Mouse (Mus musculus): ENCODE results near the gene Ndufs4.

Gene Ndufs4

DNA sequence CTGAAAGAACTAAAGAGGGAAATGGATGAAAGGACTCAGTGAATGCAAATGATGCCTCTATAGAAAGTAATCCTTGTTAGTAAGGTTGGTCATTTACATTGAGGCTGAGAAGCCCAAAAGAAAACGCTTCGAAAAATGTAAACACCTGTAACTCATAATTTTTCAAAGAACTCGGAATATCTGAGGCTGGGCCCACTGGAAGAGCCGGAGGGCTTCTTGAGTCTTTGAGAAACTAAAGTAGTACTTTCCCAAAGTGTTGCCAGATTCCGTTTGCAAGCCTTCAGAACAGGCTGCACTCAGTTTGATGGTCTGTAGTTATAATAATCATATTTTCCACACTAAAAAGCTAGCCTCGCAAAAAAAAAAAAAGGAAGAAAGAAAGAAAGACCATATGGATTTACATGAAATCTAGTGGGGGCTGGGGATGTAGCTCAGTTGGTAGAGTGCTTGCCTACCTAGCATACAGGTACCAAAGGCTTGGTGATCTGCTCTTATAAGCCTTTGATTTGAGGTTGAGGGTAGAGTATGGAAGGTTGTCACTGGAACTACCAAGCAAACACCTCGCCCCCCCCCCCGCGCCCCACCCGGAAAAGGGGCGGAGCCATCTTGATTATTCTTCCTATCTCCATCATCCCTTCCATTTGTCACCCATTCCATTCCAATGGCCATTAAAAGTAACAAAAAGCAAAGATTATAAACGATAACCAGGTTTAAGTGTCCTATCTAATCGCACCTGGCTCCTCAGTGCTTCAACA lies at the start of gene Ndufs4:
Gene Ndufs4 (minus strand): TSS at position 48 of the 755 bp plus-strand sequence.
- no peak for DNase-seq

DNA sequence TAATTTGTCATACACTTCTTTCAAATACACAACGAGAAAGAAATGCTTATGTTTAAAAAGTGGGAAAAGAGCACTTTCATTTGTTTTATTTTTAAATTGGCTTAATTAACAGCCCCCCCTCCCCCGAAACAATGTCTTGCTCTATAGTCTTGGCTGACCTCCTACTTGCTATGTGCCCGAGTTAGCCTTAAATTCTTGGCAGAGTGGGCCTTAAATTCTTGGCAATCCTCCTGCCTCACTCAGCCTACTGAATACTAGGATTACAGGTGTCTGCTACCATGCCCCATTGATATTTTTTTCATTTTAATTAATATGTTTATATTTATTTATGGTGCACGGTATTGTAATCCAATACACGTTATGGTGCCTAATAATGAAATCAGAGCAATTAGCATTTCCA lies 44.4 kb upstream of the Ndufs4 start:
- DNase-seq, result no peak

DNA sequence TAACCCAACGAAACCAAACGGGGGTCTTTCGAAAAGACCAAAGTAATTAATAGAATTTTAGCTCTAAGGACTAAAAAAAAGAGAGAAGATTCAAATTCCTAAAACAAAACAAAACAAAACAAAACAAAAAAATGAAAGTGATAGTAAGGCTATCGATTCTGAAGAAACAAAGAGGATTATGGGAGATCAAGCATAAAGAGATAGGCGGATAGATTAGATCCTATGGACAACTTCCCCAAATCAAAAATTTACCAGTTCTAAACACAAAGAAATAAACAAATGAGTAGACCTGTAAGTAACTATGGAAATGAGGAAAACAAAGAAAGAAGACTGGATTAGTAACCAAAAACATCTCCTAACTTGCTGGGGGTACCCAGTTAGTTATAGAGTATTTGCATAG lies 37.2 kb upstream of the Ndufs4 start:
- no peak for DNase-seq

DNA sequence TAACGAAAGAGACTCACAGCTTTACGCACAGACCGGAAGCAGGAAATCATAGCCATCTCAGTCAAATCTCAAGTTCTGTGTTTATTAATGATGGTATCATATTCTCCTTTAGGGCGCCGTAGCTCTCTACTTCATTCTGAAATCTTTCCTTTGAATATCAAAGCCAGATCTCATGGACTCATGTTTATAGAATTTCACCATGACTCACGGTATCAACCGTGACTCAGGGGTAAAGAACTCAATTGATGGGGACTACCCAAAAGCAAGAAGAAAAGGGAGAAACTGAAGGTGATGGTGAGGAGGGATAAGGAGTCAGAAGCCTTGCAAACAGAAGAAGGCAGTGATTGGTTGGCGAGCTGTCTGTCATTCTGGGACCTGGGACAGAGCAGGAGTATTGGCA lies 32.2 kb upstream of the Ndufs4 start:
- DNase-seq, result no peak

DNA sequence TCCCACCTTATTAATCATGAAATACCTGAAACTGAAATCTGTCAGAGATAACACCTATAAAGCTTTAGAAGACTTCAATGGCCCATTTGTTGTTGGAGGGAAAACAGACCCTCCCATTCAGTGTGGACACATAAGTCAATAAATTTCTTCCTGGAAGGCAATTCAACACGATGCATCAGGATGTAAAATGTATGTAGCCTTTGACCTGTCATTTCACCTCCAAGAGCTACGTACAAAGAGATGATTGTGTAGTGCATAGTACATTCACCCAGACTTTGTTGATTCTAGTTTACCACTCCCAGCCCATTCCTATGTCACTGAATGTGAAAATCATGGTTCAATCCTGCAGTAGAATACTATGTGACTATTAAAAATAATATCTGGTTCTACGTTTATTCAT lies 31.3 kb upstream of the Ndufs4 start:
- no peak for DNase-seq

DNA sequence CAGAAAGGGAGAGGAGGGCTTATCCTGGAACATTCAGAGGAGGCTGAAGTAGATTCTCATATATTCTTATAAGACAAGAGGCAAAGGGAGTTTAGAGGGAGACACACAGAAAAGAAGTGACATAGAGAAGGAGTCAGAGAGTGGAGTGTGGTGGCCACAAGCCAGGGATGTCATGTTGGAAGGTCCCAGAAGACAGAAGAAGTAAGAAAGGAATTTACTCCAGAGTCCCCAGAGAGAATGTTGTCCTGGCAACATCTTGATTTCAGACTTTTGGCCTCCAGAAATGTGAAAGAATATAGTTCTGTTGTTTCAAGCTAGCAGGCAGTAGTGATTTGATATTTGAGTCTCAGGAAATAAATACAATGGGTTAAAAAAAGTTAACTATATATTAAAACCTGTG lies 24.3 kb upstream of the Ndufs4 start:
- DNase-seq, result no peak

DNA sequence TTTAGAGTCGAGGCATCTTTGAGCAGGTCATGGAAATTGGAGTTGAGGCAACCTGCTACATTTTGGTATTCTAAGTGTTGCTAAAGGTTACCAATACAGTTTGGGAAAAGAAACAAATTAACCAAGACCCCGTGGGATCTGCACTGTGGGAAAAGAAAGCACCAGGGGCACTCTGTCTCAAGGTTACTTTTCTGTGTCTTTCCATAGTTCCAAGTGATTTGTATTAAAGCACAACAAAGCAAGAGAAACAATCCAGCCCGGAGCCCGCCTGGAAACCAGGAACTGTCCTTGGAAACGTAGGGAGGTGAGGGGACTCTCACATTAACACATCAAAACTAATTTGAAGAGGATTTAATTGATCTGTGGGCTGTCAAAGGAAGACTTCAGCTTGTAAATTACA lies 18.8 kb upstream of the Ndufs4 start:
- DNase-seq, result no peak

DNA sequence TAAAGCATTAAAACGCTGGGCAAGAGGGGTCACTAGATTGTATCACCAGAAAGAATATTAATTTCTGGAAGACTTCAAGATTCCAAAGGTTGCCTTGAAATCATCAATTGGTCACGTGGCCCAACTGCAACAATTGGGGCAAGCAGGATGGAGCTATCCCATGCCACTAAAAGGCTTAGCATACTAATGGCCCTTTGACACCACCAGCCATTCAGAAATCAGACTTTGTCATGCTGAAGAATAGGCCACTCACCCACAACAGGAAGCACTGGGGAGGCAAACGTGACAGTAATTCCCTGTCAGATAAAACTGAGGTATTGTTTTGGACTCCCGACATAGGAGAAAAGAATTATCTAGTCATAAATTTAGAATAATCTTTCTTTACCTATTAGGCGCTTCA lies 18.4 kb upstream of the Ndufs4 start:
- no peak for DNase-seq

DNA sequence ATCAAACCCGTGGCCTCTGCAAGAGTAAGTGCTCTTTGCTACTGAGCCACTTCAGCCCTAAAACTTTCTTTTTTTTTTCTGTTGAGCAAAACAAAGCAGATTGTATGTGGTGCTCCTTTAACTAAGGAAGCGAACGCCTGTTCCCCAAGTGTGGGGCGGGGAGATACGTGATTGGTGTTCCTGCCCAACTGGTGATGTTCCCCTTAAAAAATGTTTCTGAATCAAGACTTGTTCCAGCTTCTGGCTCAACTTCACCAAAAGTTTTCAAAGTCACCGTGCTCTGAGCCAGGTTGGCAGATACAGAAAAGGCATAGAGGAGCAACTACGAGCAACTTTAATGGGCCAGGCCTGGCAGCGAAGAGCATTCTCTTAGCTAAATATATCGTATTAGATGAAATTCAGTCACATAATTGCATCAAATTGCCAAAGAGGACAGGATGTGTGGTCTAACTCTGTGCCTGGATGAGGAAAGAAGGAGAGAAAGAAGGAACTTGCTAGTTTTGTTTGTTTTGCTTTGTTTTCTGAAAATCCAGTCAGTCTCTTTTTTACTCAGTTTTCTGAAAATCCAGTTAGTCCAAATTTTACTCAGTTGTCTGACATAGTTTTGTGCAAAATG lies 17.1 kb upstream of the Ndufs4 start:
- no peak for DNase-seq

DNA sequence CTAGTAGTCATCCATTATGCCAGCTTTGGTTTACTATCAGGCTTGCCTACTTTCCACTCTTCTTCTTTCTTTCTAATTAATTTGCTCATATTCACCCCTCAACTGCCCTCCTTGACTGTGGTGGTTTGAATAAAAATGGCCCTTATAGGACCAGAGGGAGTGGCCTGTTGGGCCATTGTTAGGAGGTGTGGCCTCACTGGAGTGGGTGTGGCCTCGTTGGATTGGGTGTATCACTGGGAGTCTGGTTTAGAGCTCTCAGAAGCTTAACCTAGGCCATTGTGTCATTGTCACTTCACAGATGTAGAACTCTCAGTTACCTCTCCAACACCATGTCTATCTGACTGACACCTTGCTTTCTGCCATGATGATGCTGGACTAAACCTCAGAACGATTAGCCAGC lies 10.8 kb upstream of the Ndufs4 start:
- DNase-seq, result no peak

DNA sequence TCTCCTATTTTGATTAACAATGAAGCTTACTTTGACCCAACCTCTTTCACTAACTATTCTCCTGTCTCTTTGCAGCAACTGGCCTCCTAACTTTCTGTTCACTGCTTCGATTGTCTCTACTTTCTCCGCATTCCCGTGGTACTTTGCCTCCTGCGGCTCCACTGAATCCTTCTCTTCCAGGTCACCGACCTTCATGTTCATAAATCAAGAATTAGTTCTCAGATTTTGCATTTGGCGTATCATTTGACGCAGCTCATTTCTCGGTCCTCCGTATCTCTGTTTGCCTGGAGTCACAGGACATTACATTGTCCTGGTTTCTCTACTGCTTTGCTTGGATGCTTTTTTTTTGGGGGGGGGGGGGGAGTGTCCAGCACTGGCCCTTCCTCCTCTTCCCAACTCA lies 9.2 kb upstream of the Ndufs4 start:
- DNase-seq, result no peak

DNA sequence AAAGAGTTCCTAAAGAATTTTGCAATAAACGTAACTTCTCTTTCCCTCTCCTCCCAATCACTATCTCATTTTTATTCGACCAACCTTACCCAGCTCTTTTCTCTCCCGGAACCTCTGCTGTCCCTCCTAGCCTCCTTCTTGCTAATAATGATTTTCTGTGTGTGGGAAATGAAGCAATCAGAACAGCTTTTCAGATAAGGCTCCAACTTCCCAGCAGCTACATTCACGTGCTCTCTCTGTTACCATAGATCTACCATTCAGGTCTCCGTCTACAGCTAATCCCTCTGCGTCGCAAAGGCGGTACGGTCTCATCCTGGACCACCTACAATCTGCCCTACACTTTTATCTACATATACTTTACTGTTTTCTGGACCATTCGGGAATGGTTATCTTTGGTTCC lies 8.8 kb upstream of the Ndufs4 start:
- no peak for DNase-seq

DNA sequence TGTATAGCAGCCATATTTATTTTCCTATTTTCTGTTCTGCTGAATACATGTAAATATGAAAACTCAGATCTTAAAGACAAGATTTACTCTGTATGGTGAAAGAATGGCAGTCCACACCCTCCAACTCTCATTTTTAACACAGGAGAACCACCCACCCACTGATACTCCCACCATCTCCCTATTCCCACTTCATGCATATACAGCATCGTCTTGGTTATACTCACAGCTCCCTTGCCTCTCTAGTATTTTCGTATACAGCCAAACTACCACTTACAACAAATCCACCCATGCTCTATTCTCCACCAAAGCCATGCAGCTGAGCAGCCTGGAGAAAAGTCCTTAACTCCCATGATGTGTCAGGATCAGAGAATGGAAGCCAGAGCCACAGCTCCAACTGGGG lies 6.7 kb upstream of the Ndufs4 start:
- DNase-seq, result no peak

DNA sequence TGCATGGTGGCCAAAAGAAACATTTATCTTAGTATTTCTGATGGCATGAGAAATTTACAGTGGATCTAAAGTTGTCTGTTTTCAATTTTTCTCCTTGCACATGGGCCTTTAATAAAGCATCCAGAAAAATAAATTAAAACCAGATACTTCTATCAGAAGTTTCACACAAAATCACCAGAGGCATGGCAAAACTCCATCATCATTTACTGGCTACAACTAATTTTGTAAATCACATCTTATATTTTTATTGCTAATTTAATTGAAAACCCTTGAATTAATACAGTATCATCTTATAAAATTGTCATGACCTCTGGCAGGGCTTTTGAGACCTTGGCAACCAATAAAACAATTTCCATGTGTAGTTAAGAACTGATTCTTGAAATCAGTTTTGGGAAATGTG lies 4.4 kb upstream of the Ndufs4 start:
- no peak for DNase-seq

DNA sequence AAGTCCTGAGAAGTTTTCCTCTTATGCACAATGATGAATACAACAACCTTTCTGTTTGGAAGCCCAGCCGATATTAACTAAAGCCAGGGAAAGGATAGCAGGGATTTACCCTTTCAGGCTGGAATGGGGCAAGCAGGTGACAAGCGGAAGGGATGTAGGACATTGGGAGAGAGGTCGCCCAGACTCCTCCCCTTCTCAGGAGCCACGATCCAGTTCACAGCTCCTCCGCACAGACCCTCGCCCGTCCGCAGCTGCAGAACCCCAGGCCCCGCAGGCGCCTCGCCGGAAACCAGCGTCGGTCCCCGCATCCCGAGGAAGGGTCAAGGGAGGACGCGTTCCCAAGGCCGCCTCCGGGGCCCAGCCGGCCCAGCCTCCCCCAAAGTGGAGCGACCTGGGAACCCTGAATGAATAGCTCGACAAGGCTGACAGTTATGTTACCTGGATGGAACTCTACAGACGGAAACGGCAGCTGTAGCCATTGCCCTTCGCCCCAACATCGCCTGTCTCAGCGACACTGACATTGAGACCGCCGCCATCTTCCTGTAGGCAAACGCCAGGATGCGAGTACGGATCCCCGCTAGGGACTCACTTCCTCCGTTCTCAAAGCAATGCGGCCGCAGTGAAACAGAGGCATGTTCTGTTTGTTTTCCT lies 412 bp downstream of the Ndufs4 start:
- peak; percentile 96 to 98 for DNase-seq

DNA sequence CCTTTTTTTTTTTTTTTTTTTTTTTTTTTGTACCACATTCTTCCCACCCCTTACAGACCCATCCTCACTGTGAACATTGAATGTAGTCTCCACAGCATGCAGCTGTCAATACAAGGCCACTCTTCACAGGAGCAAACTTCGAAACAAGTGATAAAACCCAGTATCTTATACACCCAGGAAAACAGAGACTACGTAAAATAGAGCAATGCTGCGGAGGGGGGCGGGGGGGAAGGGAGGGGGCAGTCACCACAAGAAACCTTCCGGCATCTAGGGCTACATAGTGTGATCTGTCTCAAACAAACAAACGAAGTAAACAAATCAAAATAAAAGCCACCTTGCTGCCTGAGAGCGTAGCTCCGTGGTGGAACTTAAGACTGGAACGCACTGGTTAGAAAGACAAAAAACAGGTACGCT lies 977 bp downstream of the Ndufs4 start:
- peak in 1 of 2 experiments; percentile 8 for DNase-seq

DNA sequence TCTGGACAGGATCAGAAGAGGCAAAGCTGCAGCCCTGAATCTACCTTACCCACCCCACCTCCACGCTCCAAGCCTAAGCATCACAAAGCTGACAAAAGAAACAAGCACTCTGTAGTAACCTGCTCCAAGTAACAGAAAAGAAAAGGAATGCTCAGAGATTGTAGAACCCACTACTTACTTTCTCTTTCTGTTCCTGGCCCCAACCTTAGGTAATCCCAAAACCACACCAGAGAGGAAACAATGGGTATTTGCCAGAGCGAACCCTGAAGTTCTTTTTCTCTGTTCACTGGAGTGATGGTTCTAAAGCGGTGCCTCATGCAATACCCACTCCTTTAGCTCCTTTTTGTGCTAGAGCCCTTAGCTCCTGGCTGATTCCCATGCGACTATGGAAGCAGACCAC lies 11.5 kb downstream of the Ndufs4 start:
- no peak for DNase-seq

DNA sequence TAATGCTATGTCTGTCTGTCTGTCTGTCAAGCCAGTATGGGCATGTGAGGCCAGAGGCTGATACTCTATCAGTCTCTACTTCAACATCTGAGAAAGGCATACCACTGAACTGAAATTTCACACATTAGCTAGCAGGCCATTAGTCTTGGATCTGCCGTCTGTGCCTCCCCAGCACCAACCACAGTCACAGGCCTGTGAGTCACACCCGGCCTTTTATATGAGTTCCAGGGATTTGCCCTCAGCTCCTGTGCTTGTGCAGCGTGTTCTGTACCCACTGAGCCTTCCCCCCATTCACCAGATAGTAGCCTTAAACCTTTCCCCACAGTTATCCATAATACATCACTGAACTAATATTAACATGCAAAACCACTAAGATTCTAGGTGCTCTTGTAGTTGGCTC lies 26.0 kb downstream of the Ndufs4 start:
- peak in 1 of 2 experiments; percentile 39 for DNase-seq

DNA sequence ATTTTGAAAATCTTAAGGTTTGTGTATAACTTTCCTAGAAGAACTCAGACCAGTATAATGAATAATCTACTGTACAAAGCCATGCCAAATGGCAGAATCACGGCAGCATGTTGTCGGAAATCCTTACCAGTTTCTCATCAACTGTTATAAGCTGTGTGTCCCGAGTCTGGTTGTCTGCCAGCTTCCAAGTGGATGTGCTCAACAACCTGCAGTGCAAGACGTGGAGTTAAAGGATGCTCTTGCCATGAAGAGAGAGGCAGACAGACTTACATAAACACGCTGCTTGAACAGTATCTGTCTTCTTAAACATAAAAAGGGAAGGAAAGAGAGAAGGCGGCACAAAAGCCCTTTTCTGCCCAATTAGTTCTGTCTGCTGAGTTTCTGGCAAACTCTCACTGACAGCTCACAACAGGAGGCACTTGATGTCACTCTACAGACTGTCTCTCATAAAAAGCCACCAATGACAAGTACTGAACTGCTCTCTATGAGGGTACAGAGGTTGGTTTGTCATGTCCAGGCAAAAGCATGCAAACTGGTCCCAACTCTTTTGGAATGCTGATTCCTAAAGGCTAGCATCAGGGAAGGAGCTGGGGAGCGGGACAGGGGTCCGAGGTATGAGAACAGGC lies 36.6 kb downstream of the Ndufs4 start:
- DNase-seq, result peak; percentile 69 to 80

DNA sequence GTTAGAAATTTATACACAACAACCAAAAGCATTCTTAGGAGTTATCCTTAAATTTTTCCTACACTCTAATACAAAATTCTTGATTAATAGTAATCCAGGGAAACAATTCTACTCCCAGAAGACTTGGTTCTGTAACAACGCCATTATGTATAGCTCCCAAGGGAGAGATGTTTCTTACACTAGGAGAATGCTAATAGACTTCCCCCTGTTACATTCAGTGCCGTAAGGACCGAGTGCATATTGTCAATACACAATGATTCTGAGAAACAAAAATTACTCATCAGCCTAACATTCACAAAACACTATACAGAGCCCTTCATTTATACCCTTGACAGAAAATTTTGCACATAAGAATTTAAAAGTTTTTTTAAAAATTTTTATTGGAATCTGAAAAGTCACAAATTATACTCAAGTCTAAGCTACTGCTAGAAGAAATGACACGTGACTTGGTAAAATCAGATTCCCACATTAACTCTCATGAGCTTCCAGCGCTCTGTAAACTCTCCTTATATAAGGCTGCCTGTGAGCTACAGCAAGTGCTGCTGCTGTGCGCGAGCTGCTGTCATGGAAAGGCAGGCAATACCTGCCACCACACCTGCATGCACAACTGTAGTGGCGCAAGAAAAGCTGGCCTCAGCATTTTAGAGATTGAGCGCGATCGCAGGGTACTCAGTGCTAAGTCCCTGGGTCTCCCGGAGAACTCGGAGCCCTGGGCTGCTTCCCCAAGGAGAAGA lies 42.9 kb downstream of the Ndufs4 start:
- DNase-seq, result no peak

DNA sequence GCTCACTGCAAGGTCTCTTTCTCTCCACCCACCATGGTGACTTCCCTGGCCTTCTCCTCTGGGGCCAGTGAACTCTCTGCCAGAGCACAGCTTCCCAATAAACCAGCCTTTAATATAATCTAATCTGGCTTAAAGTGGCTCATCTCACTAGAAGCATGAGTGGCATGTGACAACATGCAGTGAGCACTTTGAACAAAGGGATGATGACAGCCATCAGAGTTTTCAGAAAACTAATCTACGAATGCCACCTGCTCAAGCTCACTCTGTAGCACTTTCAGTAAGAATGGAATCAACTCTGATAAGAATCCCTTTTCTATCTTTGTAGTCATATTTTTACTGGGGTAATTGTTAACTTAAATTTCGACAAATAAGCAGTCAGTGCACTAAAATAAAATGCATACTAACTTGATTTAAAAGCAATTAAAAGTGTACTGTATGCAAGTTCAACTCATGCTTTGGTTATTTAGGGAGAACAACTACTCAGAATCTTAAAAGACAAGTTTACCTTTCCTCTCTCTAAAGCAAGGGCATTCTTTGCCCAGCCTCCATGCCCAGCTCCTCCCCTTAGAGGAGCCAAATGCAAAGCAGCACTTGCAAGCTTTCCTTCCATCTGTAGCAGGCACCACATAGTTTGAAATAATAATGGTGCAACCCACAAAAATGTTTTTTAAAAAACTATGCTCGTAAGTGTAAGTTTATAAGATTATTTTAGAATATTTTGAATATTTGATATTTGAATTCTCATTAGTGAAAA lies 43.7 kb downstream of the Ndufs4 start:
- DNase-seq, result no peak

DNA sequence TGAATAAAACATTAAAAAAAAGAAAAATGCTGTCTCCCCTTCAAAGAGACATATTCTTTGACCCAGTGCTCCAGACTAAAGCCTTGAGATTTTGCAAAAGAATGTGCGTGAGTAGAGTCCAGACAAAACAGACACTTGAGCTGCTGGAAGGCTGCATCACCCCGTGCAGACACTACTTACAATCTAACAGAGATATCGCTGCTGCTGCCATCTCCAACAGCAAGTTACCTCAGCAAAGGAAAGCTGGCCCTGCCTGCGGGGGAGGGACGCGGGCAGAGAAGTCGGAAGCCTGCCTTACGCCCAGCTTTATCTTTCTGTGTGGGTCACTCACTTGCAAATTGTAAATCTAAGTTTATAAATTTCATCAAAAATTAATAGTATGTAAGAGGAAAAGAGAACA lies 45.1 kb downstream of the Ndufs4 start:
- peak in 1 of 2 experiments; percentile 42 for DNase-seq

Measured in cerebellum, postnatal 25 days (tissue).